Mouse (Mus musculus) testis, adult 2 months (tissue): ENCODE measurements around the gene Bex6. TPM values are rescaled to one million over a fixed set of nuclear protein-coding genes. Genes with fewer than 3 reads are reported as not detected.

Experiments
- H3K27ac ChIP-seq: fragments of 200-500 bp; 2 replicates; pipeline ENCODE4 v1.5.1; 2012; ENCODE audit warnings: low read depth, low read length; ENCODE audit not compliant: control insufficient read depth, insufficient read depth
- H3K27me3 ChIP-seq: fragments of 200-500 bp; 2 replicates; pipeline ENCODE4 v1.6.1; 2012; ENCODE audit warnings: mild to moderate bottlenecking, low read length, moderate library complexity; ENCODE audit not compliant: control insufficient read depth, insufficient read depth
- H3K36me3 ChIP-seq: fragments of 200-500 bp; 2 replicates; pipeline ENCODE4 v1.6.1; 2012; ENCODE audit warnings: mild to moderate bottlenecking, low read length; ENCODE audit not compliant: control insufficient read depth, insufficient read depth
- H3K4me1 ChIP-seq: fragments of 200-500 bp; 2 replicates; pipeline ENCODE4 v1.6.1; 2012; ENCODE audit warnings: low read length; ENCODE audit not compliant: control insufficient read depth, insufficient read depth
- H3K4me3 ChIP-seq: fragments of 200-500 bp; 2 replicates; pipeline ENCODE4 v1.5.1; 2012; ENCODE audit warnings: low read depth, mild to moderate bottlenecking, low read length, moderate library complexity, mixed read lengths; ENCODE audit not compliant: control insufficient read depth
- CTCF ChIP-seq: fragments of 200-500 bp; IDR thresholded peaks from 2 replicates; pipeline ENCODE4 v1.5.1; 2012; ENCODE audit warnings: low read depth, mild to moderate bottlenecking, inconsistent platforms, low read length, moderate library complexity; ENCODE audit not compliant: control insufficient read depth, insufficient read depth, insufficient replicate concordance
- POLR2A ChIP-seq: fragments of 200-500 bp; IDR thresholded peaks from 2 replicates; pipeline ENCODE4 v1.6.1; 2012; ENCODE audit warnings: low read depth, mild to moderate bottlenecking, inconsistent platforms, low read length, moderate library complexity; ENCODE audit not compliant: control insufficient read depth
- polyA plus RNA-seq: library from polyadenylated mRNA; depleted of rRNA; stranded (reverse); fragments of >200 nt; gene quantifications from 2 replicates; pipeline ENCODE4 v1.2.3, GENCODE M21; 2012

The Bex6 gene
- polyA plus RNA-seq, 1 experiment: 1.9 TPM

GRCm38 (mm10) chr16:32147589-32148207 is 31.9 kb upstream of the Bex6 start:
- H3K4me3 ChIP-seq: no peak overlapping the region
- no peak overlapping the region for H3K27ac ChIP-seq

DNA sequence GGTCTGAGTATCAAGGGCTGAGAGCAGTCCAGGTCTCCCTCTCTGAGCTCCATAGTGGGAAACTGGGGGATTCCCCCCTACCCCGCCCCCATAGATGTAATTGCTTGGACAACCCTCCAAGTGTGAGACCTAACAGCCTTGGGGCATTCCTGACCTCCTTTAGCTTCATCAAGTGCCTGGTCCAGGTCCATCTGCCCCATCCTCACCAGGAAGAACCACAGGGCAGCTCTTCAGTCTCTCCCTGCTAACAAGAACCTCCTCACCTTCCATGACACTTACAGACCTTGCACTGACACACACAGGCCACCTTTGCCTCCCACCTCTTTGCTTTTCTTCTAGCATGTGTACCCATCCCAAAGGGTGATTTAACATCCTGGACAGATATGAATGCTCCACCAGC is 25.6 kb upstream of the Bex6 start:
- Histone ChIP-seq H3K27me3 (no peaks in the 10 kb centered on the region), H3K4me1 (no peaks in the 10 kb centered on the region), H3K36me3 (no peaks in the 10 kb centered on the region), H3K27ac (no peak overlapping the region), H3K4me3 (no peak overlapping the region)
- no peak for TF ChIP-seq POLR2A
- no peak for TF ChIP-seq CTCF

More at GRCm38 (mm10) chr16:32147589-32148207, 31.9 kb upstream of the Bex6 start:
- TF ChIP-seq CTCF (no peak), POLR2A (no peak)
- peaks cover 18% of the 10 kb centered on the region for H3K4me1 ChIP-seq
- no peaks in the 10 kb centered on the region for H3K36me3 ChIP-seq
- no peaks in the 10 kb centered on the region for H3K27me3 ChIP-seq

DNA sequence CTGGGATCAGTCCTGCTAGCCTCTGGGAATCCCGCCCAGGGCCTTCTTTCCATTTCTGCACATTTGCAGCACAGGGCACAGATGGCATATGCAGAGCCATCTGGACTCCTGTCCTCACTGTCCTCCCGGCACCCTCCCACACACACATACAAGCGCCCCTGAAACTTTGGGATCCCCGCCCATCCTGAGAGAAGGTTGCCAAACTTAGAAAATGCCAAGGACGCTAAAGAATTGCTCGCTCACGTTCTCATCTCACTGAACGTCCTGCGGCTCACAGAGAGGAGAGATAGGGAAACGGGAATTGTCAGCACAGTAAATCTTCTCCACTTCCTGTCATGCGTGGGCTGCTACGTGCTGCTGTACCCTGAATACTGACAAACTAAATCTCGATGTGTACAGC is 25.2 kb upstream of the Bex6 start:
- Histone ChIP-seq H3K27me3 (no peaks in the 10 kb centered on the region), H3K27ac (no peak overlapping the region), H3K36me3 (no peaks in the 10 kb centered on the region), H3K4me3 (no peak overlapping the region), H3K4me1 (no peaks in the 10 kb centered on the region)
- TF ChIP-seq POLR2A (no peak), CTCF (no peak)

- no peaks in the 10 kb centered on the region for H3K4me1 ChIP-seq
- H3K27me3 ChIP-seq: no peaks in the 10 kb centered on the region
- no peaks in the 10 kb centered on the region for H3K36me3 ChIP-seq
- TF ChIP-seq POLR2A (no peak), CTCF (no peak)
- no peak overlapping the region for H3K27ac ChIP-seq
- no peak overlapping the region for H3K4me3 ChIP-seq
Observed at GRCm38 (mm10) chr16:32156719-32157118, 22.9 kb upstream of the Bex6 start.

DNA sequence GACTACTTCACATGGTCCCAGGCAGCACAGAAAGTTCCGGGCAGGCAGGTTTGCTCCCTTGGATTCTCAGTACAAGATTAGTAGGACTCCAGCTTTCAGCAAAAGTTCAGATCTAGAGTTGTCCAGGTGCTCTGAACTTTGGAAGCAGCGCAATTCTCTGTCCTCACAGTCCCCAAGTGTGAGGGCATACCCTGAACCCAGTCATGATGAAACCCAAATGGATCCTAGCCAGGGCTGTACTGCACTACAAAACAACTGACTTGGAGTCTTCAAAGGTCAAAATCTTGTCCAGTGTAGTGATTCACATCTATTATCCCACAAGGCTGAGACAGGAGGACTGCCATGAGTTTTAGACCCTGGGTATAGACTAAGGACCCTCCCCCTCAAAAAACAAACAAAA is 22.3 kb upstream of the Bex6 start:
- Histone ChIP-seq H3K4me3 (no peak overlapping the region), H3K36me3 (no peaks in the 10 kb centered on the region), H3K27ac (no peak overlapping the region), H3K4me1 (no peaks in the 10 kb centered on the region), H3K27me3 (no peaks in the 10 kb centered on the region)
- no peak for TF ChIP-seq CTCF
- TF ChIP-seq POLR2A: no peak

DNA sequence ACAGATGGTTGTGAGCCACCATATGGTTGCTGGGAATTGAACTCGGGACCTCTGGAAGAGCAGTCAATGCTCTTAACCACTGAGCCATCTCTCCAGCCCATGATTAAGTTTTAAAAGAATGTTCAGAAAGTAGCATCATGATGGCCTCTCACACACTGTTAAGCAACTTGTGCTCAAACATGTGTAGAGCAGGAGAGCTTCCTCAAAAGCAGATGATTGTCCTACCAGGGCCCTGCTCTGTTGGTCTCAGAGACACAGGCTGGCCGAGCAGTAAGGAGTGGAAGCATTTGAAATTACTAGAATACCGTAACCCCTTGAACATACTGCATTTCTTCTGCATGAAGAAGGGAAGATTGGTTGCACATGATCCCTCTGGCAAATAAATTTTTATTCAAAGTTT is 20.7 kb upstream of the Bex6 start:
- Histone ChIP-seq H3K27me3 (no peaks in the 10 kb centered on the region), H3K4me3 (no peak overlapping the region), H3K36me3 (no peaks in the 10 kb centered on the region), H3K27ac (no peak overlapping the region), H3K4me1 (no peaks in the 10 kb centered on the region)
- TF ChIP-seq CTCF: no peak
- no peak for TF ChIP-seq POLR2A

DNA sequence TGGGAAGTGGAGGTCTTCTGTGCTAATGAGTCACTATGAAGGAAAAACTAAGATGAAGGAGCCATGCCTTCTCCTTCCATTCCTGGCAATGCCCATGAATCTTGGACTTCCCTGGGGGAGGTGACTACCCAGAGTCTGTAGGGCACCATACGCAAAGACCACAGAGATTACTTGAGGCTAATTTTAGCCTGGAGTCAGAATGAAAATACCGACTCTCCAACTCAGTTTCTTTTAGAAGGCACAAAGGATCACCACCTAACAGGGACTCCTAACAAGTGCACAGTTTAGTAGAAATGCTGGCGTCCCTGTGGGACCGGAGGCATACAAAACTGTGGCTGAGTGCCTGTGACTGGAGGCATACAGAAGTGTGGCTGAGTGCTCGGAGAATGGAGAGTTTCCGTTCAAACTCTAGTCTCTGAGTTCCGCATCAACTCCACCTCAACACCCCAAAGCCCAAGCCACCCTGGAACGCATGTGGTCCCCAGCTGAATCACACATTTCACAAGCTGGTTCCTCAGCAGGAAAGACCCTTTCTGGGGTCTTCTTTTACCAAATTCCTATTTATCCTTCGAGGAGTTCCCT is 18.8 kb upstream of the Bex6 start:
- H3K4me1 ChIP-seq: peaks cover 11% of the 10 kb centered on the region
- no peak overlapping the region for H3K4me3 ChIP-seq
- H3K27ac ChIP-seq: no peak overlapping the region
- no peak for TF ChIP-seq POLR2A
- no peak for TF ChIP-seq CTCF
- H3K27me3 ChIP-seq: no peaks in the 10 kb centered on the region
- no peaks in the 10 kb centered on the region for H3K36me3 ChIP-seq

DNA sequence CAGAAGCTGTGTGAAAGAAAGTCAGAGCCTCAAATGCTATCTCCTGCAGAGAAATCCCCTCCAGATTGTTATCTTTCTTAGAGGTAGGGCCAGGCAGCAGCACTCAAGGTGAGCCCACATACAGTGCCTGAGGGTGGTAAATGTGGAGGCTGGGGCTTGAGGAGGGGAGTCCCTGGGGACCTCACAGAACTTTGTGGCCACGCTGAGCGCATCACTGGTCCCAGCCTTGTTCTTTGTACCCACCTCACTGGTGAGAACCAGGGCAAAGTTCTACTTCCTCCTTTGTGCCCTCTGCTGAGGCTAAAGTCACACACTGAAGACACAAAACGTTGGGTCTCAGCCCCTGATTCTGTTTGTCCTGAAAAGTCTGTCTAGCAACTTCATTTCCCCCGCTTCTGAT is 16.2 kb upstream of the Bex6 start:
- Histone ChIP-seq H3K4me1 (peaks cover 15% of the 10 kb centered on the region), H3K4me3 (no peak overlapping the region), H3K36me3 (no peaks in the 10 kb centered on the region), H3K27ac (no peak overlapping the region), H3K27me3 (no peaks in the 10 kb centered on the region)
- TF ChIP-seq CTCF (no peak), POLR2A (no peak)
